Mouse (Mus musculus) limb, embryonic 15.5 days (tissue): Measurements from ENCODE around the gene Apon. TPM values are rescaled to one million over a fixed set of nuclear protein-coding genes. Genes with fewer than 3 reads are reported as not detected.
"Not testable (repeated sequence)": the region's sequence is repeated elsewhere in the genome, so short reads cannot be mapped to it uniquely, and the experiment has no call there.

Source experiments
- ATAC-seq: fragments of 200-750 bp; cut with Nextera tagmentation; 2 replicates; pipeline ENCODE4 v1.8.0; 2017; ENCODE audit warnings: low read depth, moderate TSS enrichment; ENCODE audit not compliant: insufficient number of reproducible peaks, low FRiP score, low TSS enrichment
- H3K27ac ChIP-seq: fragments of 300-500 bp; sonication (generic); 2 replicates; pipeline ENCODE4 v1.5.1; 2015; ENCODE audit warnings: moderate library complexity, mild to moderate bottlenecking, inconsistent platforms
- H3K27me3 ChIP-seq: fragments of 300-500 bp; sonication (generic); 2 replicates; pipeline ENCODE4 v1.6.1; 2015; ENCODE audit warnings: inconsistent platforms
- H3K36me3 ChIP-seq: fragments of 300-500 bp; sonication (generic); 2 replicates; pipeline ENCODE4 v1.6.1; 2015; ENCODE audit warnings: inconsistent platforms
- H3K4me1 ChIP-seq: fragments of 300-500 bp; sonication (generic); 2 replicates; pipeline ENCODE4 v1.6.1; 2015; ENCODE audit warnings: inconsistent platforms
- H3K4me2 ChIP-seq: fragments of 300-500 bp; sonication (generic); 2 replicates; pipeline ENCODE4 v1.6.1; 2015; ENCODE audit warnings: mild to moderate bottlenecking, inconsistent platforms
- H3K4me3 ChIP-seq: fragments of 300-500 bp; sonication (generic); 2 replicates; pipeline ENCODE4 v1.5.1; 2015; ENCODE audit warnings: mild to moderate bottlenecking, inconsistent platforms
- H3K9ac ChIP-seq: fragments of 300-500 bp; sonication (generic); 2 replicates; pipeline ENCODE4 v1.6.1; 2015; ENCODE audit warnings: inconsistent platforms
- H3K9me3 ChIP-seq: fragments of 300-500 bp; sonication (generic); 2 replicates; pipeline ENCODE4 v1.6.1; 2016; ENCODE audit warnings: inconsistent platforms
- WGBS: fragments of 180-500 bp; shearing (Covaris S2); methylation state at CpG from one replicate; pipeline ENCODE4 v1.1.7; 2015; 5-methylcytosine and 5-hydroxymethylcytosine counted together
- polyA plus RNA-seq: library from polyadenylated mRNA; unstranded; fragments of >200 nt; fragmentation: Nextera tagmentation; extraction: Ambion mirVana; gene quantifications from 2 replicates; pipeline ENCODE4 v1.2.1, GENCODE M21; 2015

The Apon gene
- polyA plus RNA-seq, 1 experiment from 2014 or later: 0.47 TPM

DNA sequence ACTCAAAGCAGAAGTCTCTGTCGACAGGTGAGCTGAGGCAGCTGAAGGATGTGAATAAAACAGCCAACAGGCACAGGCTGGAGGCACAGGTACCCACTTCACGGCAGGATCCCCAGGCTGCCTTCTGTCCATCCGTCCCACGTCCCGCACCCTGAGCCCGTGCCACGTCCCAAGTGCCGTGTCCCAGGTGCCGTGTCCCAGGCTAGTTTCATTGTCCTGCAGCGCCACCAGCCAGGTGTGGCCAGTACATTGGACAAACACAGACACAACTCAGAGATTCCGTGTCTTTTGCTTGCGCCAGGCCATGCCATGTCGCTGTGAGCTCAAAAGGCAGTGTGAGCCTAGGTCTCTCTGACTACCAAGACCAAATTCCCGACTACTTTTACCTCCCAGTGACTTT is 27.8 kb downstream of the Apon start:
- no peak overlapping the region for H3K27ac ChIP-seq
- H3K4me2 ChIP-seq: no peak overlapping the region
- H3K36me3 ChIP-seq: peaks cover 65% of the 10 kb centered on the region
- WGBS: 90% methylated on average over 14 of the region's 14 CpGs
- H3K27me3 ChIP-seq: no peaks in the 10 kb centered on the region
- ATAC-seq: no peak
- no peak overlapping the region for H3K4me3 ChIP-seq
- no peaks in the 10 kb centered on the region for H3K9me3 ChIP-seq
- no peaks in the 10 kb centered on the region for H3K4me1 ChIP-seq
- no peak overlapping the region for H3K9ac ChIP-seq

DNA sequence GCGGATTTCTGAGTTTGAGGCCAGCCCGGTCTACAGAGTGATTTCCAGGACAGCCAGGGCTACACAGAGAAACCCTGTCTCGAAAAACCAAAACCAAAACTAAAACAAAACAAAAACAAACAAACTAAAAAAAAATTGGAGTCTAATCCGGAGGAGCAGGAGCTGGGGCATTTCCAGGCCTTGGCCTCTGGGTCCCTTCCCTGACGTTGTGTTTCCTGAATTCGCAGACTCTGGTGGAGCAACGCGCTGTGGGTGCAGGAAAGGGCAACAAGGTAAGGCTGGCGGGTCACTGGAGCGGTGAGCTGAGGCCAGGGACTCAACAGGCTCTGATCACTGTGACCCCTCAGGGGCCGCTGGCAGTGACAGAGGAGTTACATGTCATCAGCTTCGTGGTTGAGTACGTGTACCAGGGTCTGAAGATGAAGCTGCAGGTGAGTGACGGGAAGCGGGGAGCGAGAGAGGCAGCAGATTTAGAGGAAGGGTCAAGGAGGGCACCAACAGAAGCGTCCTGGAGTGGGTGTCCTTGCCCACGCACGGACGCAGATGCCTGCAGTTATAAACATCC is 29.1 kb downstream of the Apon start:
- no peak for ATAC-seq
- Histone ChIP-seq H3K9me3 (no peaks in the 10 kb centered on the region), H3K4me2 (no peak overlapping the region), H3K27ac (no peak overlapping the region), H3K4me3 (no peak overlapping the region), H3K4me1 (no peaks in the 10 kb centered on the region), H3K27me3 (no peaks in the 10 kb centered on the region), H3K9ac (no peak overlapping the region), H3K36me3 (peaks cover 65% of the 10 kb centered on the region)
- 92% methylated on average over 20 of the region's 20 CpGs for WGBS

DNA sequence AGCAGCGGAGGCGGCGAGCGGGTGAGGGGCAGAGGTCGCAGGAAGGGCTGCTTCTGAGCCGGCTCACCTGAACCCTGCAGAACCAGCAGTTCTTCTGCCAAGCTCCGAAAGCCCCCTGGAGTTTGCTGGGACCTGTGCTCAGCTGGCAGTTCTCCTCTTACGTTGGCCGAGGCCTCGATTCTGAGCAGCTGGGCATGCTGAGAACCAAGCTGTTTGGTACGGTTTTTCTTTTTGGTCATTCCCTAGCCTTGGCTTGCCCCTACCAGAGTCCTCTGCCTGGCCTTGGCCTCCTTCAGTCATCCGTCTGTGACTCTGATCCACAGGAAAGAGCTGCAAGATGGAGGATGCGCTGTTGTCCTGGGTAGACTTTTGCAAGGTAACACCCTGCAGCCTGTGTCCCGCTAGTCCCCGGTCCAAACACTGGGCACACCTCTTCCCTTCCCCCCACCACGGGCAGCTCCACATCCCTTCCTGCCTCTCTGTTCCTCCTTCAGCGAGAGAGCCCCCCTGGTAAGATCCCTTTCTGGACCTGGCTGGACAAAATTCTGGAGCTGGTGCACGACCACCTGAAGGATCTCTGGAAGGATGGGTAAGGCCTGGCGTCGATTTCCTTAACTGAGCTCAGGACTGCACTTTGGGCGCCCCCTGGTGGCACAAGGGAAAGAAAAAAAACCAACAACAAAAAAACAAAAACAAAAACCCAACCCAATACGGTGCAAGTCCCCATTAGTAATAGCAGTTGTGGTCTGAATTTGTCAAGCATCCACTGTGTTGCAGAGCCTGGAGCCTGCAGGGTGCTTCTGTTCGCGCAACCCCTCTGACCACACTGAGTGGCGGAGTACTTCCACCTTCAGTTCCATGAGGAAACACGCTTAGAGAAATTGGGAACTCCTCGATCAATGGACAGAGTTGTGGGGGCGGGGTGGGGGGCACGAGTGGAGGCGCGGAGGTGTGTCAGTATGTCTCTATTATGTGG is 30.0 kb downstream of the Apon start:
- no peak overlapping the region for H3K4me2 ChIP-seq
- H3K9me3 ChIP-seq: no peaks in the 10 kb centered on the region
- H3K27ac ChIP-seq: no peak overlapping the region
- ATAC-seq: no peak
- no peaks in the 10 kb centered on the region for H3K4me1 ChIP-seq
- peaks cover 67% of the 10 kb centered on the region for H3K36me3 ChIP-seq
- no peaks in the 10 kb centered on the region for H3K27me3 ChIP-seq
- H3K9ac ChIP-seq: no peak overlapping the region
- WGBS: 65% methylated on average over 31 of the region's 31 CpGs
- H3K4me3 ChIP-seq: no peak overlapping the region

DNA sequence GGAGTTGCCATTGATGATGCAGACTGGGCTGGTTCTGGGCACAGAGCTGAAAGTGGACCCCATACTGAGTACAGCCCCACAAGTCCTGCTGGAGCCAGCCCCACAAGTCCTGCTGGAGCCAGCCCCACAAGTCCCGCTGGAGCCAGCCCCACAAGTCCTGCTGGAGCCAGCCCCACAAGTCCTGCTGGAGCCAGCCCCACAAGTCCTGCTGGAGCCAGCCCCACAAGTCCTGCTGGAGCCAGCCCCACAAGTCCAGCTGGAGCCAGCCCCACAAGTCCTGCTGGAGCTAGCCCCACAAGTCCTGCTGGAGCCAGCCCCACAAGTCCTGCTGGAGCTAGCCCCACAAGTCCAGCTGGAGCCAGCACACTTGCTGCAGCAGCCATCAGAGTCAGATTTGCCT is 36.7 kb downstream of the Apon start:
- WGBS: 91% methylated on average over 1 of the region's 1 CpGs
- H3K9me3 ChIP-seq, H3K4me3 ChIP-seq, H3K4me1 ChIP-seq, H3K9ac ChIP-seq, H3K27me3 ChIP-seq, ATAC-seq, H3K27ac ChIP-seq, H3K4me2 ChIP-seq: not testable (repeated sequence)
- peaks cover 47% of the 10 kb centered on the region for H3K36me3 ChIP-seq

DNA sequence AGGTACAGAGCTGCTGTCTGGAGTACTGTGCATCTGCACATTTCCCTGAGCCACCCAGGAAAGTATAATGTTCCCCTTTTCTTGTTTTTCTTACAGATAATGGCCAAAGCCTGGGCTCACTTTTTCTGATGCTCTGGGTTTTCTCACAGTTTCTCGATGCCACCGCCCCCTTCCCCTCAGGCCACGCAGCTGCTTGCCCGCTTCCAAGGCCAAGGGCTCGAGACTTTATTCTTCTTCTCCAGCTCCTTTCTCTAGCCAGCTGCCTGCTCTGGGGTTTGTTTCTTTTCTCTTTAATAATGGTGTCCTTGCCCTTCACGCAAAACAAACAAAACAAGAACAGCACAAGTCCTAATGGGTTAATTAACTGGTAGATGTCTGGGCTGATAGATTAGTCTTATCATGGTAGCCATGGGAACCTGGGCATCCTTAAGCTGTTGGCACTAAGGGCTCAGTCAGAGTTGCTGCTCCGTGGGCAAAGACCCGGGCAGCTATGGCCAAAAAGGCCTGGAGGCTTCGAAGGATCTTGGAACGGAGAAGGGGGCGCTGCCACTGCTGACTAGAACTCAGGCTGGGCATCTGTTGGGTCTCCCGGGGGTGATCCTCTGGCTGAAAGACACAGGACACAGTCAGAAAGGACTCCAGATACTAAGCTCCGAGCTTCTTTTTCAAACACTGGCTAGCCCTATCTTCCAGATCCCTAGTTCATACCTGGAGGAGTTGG is 42.6 kb downstream of the Apon start:
- 79% methylated on average over 13 of the region's 13 CpGs for whole genome bisulfite sequencing
- Histone ChIP-seq H3K9ac (no peak overlapping the region), H3K4me1 (peaks cover 5% of the 10 kb centered on the region)

DNA sequence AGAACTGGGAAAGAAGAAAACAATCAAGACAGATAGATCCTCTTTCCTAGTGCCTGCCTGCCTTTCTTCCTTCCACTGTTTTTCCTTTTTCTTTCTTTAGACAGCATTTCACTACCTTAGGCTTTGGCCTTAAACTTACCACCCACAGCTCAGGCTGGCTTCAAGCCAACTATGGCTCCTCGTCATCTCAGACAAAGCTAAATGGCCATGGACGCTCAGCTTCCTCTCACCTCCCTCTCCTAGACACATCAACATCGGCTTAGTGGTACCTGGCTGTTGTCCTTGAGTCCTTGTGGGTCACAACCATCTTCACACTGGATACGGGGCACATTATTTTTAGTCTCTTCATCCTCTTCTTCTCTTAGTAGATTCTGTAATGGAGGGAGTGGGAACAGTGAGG is 43.3 kb downstream of the Apon start:
- 67% methylated on average over 4 of the region's 4 CpGs for WGBS
- H3K4me2 ChIP-seq: no peak overlapping the region
- no peak for ATAC-seq
- peaks cover 5% of the 10 kb centered on the region; the same call in 1 of the 2 replicates for H3K36me3 ChIP-seq
- no peak overlapping the region for H3K4me3 ChIP-seq
- H3K9ac ChIP-seq: no peak overlapping the region
- H3K27me3 ChIP-seq: no peaks in the 10 kb centered on the region
- no peak overlapping the region for H3K27ac ChIP-seq
- no peaks in the 10 kb centered on the region for H3K9me3 ChIP-seq
- peaks cover 7% of the 10 kb centered on the region for H3K4me1 ChIP-seq

More for the DNA sequence above, 42.6 kb downstream of the Apon start:
- H3K36me3 ChIP-seq: peaks cover 11% of the 10 kb centered on the region
- H3K4me3 ChIP-seq: no peak overlapping the region
- H3K27ac ChIP-seq: no peak overlapping the region
- H3K9me3 ChIP-seq: no peaks in the 10 kb centered on the region
- H3K27me3 ChIP-seq: no peaks in the 10 kb centered on the region
- H3K4me2 ChIP-seq: no peak overlapping the region
- no peak for ATAC-seq

DNA sequence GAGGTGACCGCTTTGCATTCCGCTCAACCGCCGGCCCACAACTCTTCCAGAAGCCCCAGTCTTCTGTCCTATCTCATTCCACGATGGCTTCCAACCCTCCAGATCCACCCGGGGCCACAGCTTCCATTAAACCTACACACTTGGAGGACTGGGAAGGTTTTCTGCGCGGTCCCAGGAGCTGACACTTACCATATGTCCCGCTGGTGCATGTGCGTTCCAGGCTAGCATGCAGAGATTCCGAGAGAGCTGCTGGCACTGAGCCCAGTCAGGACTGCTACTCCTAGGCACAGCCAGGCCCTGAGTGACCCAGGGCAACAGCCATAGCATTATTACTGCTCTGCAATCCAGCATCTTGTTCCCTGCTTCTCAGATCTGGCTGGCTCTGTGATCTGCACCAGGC is 43.7 kb downstream of the Apon start:
- no peak for ATAC-seq
- peaks cover 11% of the 10 kb centered on the region for H3K4me1 ChIP-seq
- H3K4me3 ChIP-seq: no peak overlapping the region
- H3K9ac ChIP-seq: no peak overlapping the region
- H3K36me3 ChIP-seq: 0 out of 2 replicates have a peak, but pooled peaks cover 1% of the 10 kb centered on the region
- H3K27ac ChIP-seq: no peak overlapping the region; the same call in 1 of the 2 replicates
- 53% methylated on average over 11 of the region's 11 CpGs for WGBS
- H3K9me3 ChIP-seq: no peaks in the 10 kb centered on the region
- no peak overlapping the region for H3K4me2 ChIP-seq
- H3K27me3 ChIP-seq: no peaks in the 10 kb centered on the region

DNA sequence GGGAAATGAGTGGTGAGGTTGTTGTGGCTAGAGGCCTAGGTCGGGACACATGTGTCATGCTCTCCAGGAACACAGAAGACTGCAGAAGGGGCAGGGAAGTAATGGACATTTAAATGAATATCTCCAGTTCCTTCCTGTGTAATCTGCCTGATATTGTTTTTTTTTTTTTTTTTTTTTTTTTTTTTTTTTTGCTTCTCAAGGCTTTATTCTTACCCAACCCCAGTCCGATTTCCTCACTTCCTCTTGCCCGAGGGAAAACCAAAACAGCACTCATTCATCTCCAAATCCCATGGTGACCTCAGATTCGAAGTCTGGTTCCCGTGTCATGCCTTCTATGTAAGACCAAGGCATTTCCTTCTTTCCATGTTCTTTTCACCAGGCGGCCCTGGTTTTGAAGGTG is 44.3 kb downstream of the Apon start:
- WGBS: 72% methylated on average over 6 of the region's 6 CpGs
- H3K9ac ChIP-seq: no peak overlapping the region
- H3K9me3 ChIP-seq: no peaks in the 10 kb centered on the region
- H3K4me3 ChIP-seq: no peak overlapping the region
- H3K4me1 ChIP-seq: peaks cover 11% of the 10 kb centered on the region
- ATAC-seq: no peak
- H3K36me3 ChIP-seq: no peaks in the 10 kb centered on the region
- H3K27ac ChIP-seq: no peak overlapping the region
- H3K27me3 ChIP-seq: no peaks in the 10 kb centered on the region
- no peak overlapping the region for H3K4me2 ChIP-seq

DNA sequence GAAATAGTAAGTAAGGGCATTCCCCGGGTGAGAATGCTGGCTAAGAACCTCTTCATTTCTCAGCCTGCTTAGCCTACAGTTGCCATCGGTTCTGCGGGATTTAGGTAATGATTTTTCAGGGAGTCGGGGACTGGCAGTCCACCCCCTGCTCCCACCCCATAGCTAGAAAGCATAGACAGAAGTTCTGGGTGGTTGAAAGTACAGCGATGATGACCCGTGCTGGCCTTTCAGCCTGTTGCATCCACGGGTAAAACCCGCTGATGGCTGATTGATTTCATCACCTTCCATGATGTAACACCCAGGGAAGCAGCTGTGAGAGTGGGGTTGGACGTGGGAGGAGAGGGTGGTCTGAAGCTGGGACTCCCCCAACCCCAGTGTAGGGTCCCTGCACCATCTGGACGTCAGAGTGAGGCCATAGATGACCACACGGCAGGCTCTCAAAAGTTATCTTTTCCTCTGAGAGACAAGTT is 44.8 kb downstream of the Apon start, which contains the start of gene Il23a:
Gene Il23a, minus strand, starts transcription at position 51 of the 470 bp plus-strand sequence.
- 77% methylated on average over 11 of the region's 11 CpGs for whole genome bisulfite sequencing
- Histone ChIP-seq H3K36me3 (no peaks in the 10 kb centered on the region), H3K4me2 (no peak within 1 kb of the TSS), H3K27ac (no peak within 1 kb of the TSS; the same call in 1 of the 2 replicates), H3K27me3 (no peaks in the 10 kb centered on the region), H3K9ac (no peak within 1 kb of the TSS), H3K4me1 (peaks cover 11% of the 10 kb centered on the region), H3K4me3 (no peak within 1 kb of the TSS), H3K9me3 (no peaks in the 10 kb centered on the region)
- no peak for ATAC-seq

DNA sequence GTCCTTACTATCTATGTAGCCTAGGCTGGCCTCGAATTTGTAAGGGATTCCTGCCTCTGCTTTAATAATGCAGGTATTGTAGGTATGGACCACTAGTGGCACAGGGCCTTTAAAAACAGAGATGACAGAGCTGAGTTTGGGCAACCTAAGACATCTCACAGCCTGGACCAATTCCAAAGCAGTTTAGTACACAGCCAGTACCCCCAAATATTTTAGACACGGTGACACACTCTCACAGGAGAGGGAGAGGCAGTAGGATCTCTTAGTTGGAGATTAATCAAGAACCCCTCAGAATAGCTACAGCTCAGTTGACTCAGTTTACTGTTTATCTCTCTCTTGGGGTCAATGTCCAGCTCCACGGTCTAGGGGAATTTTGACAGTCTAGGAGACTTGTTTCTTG is 48.5 kb downstream of the Apon start:
- peaks cover 20% of the 10 kb centered on the region for H3K4me1 ChIP-seq
- no peaks in the 10 kb centered on the region for H3K9me3 ChIP-seq
- peak overlapping the region; percentile 60 for H3K4me3 ChIP-seq
- H3K27ac ChIP-seq: peak overlapping the region; percentile 97
- H3K36me3 ChIP-seq: no peaks in the 10 kb centered on the region
- 35% methylated on average over 3 of the region's 3 CpGs for WGBS
- H3K4me2 ChIP-seq: peak overlapping the region; percentile 71
- ATAC-seq: no peak
- no peaks in the 10 kb centered on the region for H3K27me3 ChIP-seq
- H3K9ac ChIP-seq: peak overlapping the region; percentile 79

DNA sequence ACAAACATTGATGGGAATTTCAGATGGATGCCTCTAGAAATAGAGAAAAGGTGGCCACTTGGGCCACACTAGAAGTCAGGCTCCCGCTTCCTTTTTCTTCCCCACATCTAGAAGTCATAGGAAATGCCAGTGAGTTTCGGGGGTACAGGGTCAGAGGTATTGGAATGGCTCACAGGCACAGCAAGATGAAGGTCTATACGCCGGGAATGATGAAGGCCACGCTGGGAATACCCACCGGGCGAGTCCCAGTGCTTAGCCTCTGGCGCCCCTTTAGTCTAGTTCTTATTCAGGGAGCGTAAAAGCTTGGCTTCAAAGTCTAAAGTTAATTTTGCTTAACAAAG is 48.9 kb downstream of the Apon start:
- Histone ChIP-seq H3K27me3 (no peaks in the 10 kb centered on the region), H3K36me3 (no peaks in the 10 kb centered on the region), H3K4me1 (peaks cover 18% of the 10 kb centered on the region), H3K4me2 (peak overlapping the region; percentile 71), H3K27ac (peak overlapping the region; percentile 97), H3K9me3 (no peaks in the 10 kb centered on the region), H3K9ac (peak overlapping the region; percentile 79), H3K4me3 (peak overlapping the region; percentile 60)
- 0 out of 2 replicates have a peak, but pooled peaks have one; percentile 45 for ATAC-seq
- WGBS: under 1% methylated on average over 9 of the region's 9 CpGs
